Mouse (Mus musculus) mouse embryonic stem cell (cell line): ENCODE measurements around the gene Lamc2.

Experiments
- in situ Hi-C, 2 experiments: fragments of 300-500 bp; cut with MboI; formaldehyde crosslinking; loops; 1 replicate in 1 of 2; 3 replicates in 1 of 2; pipeline ENCODE4 v1.14.3; 2019 to 2020; ENCODE audit warnings: low sequenced_read_pairs in 2 of 2, low pct_unique_long_range_greater_than_20kb in 1 of 2, mixed read lengths in 1 of 2; ENCODE audit not compliant: unreplicated experiment in 1 of 2

Lamc2 gene

GRCm38 (mm10) chr1:153188081-153188480 is 1.8 kb upstream of the Lamc2 start:
- in situ Hi-C loops = no loop called here

GRCm38 (mm10) chr1:153180586-153181289 is 5.5 kb downstream of the Lamc2 start:
- in situ Hi-C loops = no loop called here

- in situ Hi-C loops = no loop called here
Measured at GRCm38 (mm10) chr1:153180160-153180559, 6.1 kb downstream of the Lamc2 start.

- in situ Hi-C loops = no loop called here
Measured at GRCm38 (mm10) chr1:153174801-153175200, 11.4 kb downstream of the Lamc2 start.

GRCm38 (mm10) chr1:153173276-153173675 is 13.0 kb downstream of the Lamc2 start:
- in situ Hi-C loops = no loop called here

GRCm38 (mm10) chr1:153172291-153172731 is 13.9 kb downstream of the Lamc2 start:
- in situ Hi-C loops = no loop called here

GRCm38 (mm10) chr1:153171011-153171410 is 15.2 kb downstream of the Lamc2 start:
- in situ Hi-C loops = no loop called here

GRCm38 (mm10) chr1:153168293-153168692 is 18.0 kb downstream of the Lamc2 start:
- in situ Hi-C loops = no loop called here

GRCm38 (mm10) chr1:153163831-153164230 is 22.4 kb downstream of the Lamc2 start:
- in situ Hi-C loops = no loop called here

GRCm38 (mm10) chr1:153159137-153159536 is 27.1 kb downstream of the Lamc2 start:
- in situ Hi-C loops = no loop called here

- in situ Hi-C loops = no loop called here
Measured at GRCm38 (mm10) chr1:153157021-153157623, 29.1 kb downstream of the Lamc2 start.

- in situ Hi-C loops = no loop called here
Measured at GRCm38 (mm10) chr1:153155364-153155763, 30.9 kb downstream of the Lamc2 start.

- in situ Hi-C loops = no loop called here
Measured at GRCm38 (mm10) chr1:153153619-153154137, 32.6 kb downstream of the Lamc2 start.

- in situ Hi-C loops = no loop called here
Measured at GRCm38 (mm10) chr1:153152594-153152993, 33.7 kb downstream of the Lamc2 start.

GRCm38 (mm10) chr1:153145791-153146190 is 40.5 kb downstream of the Lamc2 start:
- in situ Hi-C loops = no loop called here

- in situ Hi-C loops = no loop called here
Measured at GRCm38 (mm10) chr1:153144021-153144420, 42.2 kb downstream of the Lamc2 start.

- in situ Hi-C loops = no loop called here
Measured at GRCm38 (mm10) chr1:153140747-153141228, 45.5 kb downstream of the Lamc2 start.

GRCm38 (mm10) chr1:153140265-153140664 is 46.0 kb downstream of the Lamc2 start:
- in situ Hi-C loops = no loop called here

GRCm38 (mm10) chr1:153139635-153140034 is 46.6 kb downstream of the Lamc2 start:
- in situ Hi-C loops = no loop called here

- in situ Hi-C loops = no loop called here
Measured at GRCm38 (mm10) chr1:153138486-153138885, 47.8 kb downstream of the Lamc2 start.
